8 mouse cellular contexts compared by ENCODE assay signal in genomic region chr2:121271236-121271927, GRCm38 (mm10). TPM values are rescaled to one million over a fixed set of nuclear protein-coding genes. Genes with fewer than 3 reads are reported as not detected.
DNase-seq lines count a peak whose midpoint lies in the region; ATAC-seq and TF ChIP-seq lines count a peak whose summit lies in the region.

Gene Trp53bp1, minus strand, starts transcription at chr2:121271407.

- peaks cover 28% of the 10 kb centered on the region for H3K36me3 ChIP-seq in hindbrain, embryonic 13.5 days

- peak within 1 kb of the TSS; percentile 83 for H3K4me2 ChIP-seq in hindbrain, embryonic 13.5 days

- H3K27me3 ChIP-seq in Patski = peaks cover 6% of the 10 kb centered on the region
- no peaks in the 10 kb centered on the region for H3K27me3 ChIP-seq in hindbrain, embryonic 13.5 days

- peak within 1 kb of the TSS; percentile 98 for H3K27ac ChIP-seq in hindbrain, embryonic 13.5 days

- H3K9me3 ChIP-seq in hindbrain, embryonic 13.5 days = no peaks in the 10 kb centered on the region

- CTCF ChIA-PET in Patski (lab: Charles Lee) = no interaction called here

- ATAC-seq in Patski = peak; percentile 93
- peak; percentile 98 for ATAC-seq in hindbrain, embryonic 13.5 days (ENCODE audit: low FRiP score)

- in situ Hi-C loops in Patski (cut with MboI; ENCODE audit: low pct_unique_long_range_greater_than_20kb) = no loop called here

- peak within 1 kb of the TSS; percentile 89 for H3K9ac ChIP-seq in hindbrain, embryonic 13.5 days

- POLR2A ChIA-PET in Patski (lab: Charles Lee) = interaction anchor here (0.6 kb wide), 1 partner anchor 42 kb away, joined by 4 read pairs; no protein-coding TSS in a partner anchor

- DNase-seq in Patski (ENCODE audit: low read depth, low spot score) = peak; percentile 63
- peak; percentile 96 for DNase-seq in cerebellum, postnatal 14 days
- DNase-seq in frontal cortex, postnatal 14 days (ENCODE audit: low spot score in 2 of 2) = peak; percentile 92 to 94
- DNase-seq in layer of hippocampus, postnatal 25 days (ENCODE audit: extremely low spot score in 1 of 2, low spot score in 1 of 2) = peak; percentile 90 to 91
- peak; percentile 97 for DNase-seq in lung, postnatal 25 days (ENCODE audit: low spot score)
- DNase-seq in retina, embryonic 14.5 days (ENCODE audit: low spot score) = peak; percentile 96
- DNase-seq in thymus, postnatal 4 days = peak; percentile 93

- no peak for TF ChIP-seq CTCF in Patski (IDR thresholded peaks at IDR 0.05)

- WGBS in hindbrain, embryonic 13.5 days = under 1% methylated on average over 32 of the region's 37 CpGs

- peak within 1 kb of the TSS; percentile 72 for H3K4me3 ChIP-seq in hindbrain, embryonic 13.5 days

- H3K4me1 ChIP-seq in hindbrain, embryonic 13.5 days (replicated peaks) = peaks cover 45% of the 10 kb centered on the region

RNA-seq across cellular contexts. Expression of gene Trp53bp1, which starts in this region (rescaled TPM):
- polyA plus RNA-seq in Patski (2021) = 58.4 TPM
- polyA plus RNA-seq in hindbrain, embryonic 13.5 days (2015; fragmentation: Nextera tagmentation; extraction: Ambion mirVana) = 179 and 194 TPM in 2 replicates
- total RNA-seq in layer of hippocampus, postnatal 25 days (2021) = 100 to 1,000 TPM; 130 to 154 TPM

Comparison
In these comparisons a context has a peak if more than half of its experiments do, and no peak if none do; other contexts are left out.
1. Peak in every context shown above with its lines: DNase-seq, ATAC-seq, H3K4me3 ChIP-seq and H3K27ac ChIP-seq.